Mouse (Mus musculus) forebrain, embryonic 11.5 days (tissue): Measurements from ENCODE around the gene Pcdh15. TPM values are rescaled to one million over a fixed set of nuclear protein-coding genes. Genes with fewer than 3 reads are reported as not detected.

Experiments
- ATAC-seq: fragments of 200-750 bp; cut with Nextera tagmentation; replicated peaks from 2 replicates; pipeline ENCODE4 v1.8.0; 2017; ENCODE audit warnings: moderate TSS enrichment; ENCODE audit not compliant: low FRiP score
- DNase-seq: peaks from one replicate; pipeline ENCODE4 v3.0.0-alpha.2; 2017; ENCODE audit warnings: low spot score
- H3K27ac ChIP-seq: fragments of 300-500 bp; sonication (generic); 2 replicates; pipeline ENCODE4 v1.5.1; 2014; ENCODE audit warnings: low read depth, low read length
- H3K27me3 ChIP-seq: fragments of 300-500 bp; sonication (generic); 2 replicates; pipeline ENCODE4 v1.6.1; 2014; ENCODE audit warnings: mild to moderate bottlenecking, low read length, mixed read lengths; ENCODE audit not compliant: control insufficient read depth, insufficient read depth
- H3K36me3 ChIP-seq: fragments of 300-500 bp; sonication (generic); 2 replicates; pipeline ENCODE4 v1.6.1; 2014; ENCODE audit warnings: mild to moderate bottlenecking, low read length, moderate library complexity, mixed read lengths; ENCODE audit not compliant: control insufficient read depth, insufficient read depth
- H3K4me1 ChIP-seq: fragments of 300-500 bp; sonication (generic); replicated peaks from 2 replicates; pipeline ENCODE4 v1.6.1; 2014; ENCODE audit warnings: low read length, mixed read lengths; ENCODE audit not compliant: control insufficient read depth, insufficient read depth
- H3K4me2 ChIP-seq: fragments of 300-500 bp; sonication (generic); 2 replicates; pipeline ENCODE4 v1.6.1; 2014; ENCODE audit warnings: low read depth, mild to moderate bottlenecking, low read length, moderate library complexity, mixed read lengths; ENCODE audit not compliant: severe bottlenecking
- H3K4me3 ChIP-seq: fragments of 300-500 bp; sonication (generic); 2 replicates; pipeline ENCODE4 v1.5.1; 2014; ENCODE audit warnings: low read depth, low read length
- H3K9ac ChIP-seq: fragments of 300-500 bp; sonication (generic); 2 replicates; pipeline ENCODE4 v1.6.1; 2014; ENCODE audit warnings: low read length
- H3K9me3 ChIP-seq: fragments of 300-500 bp; sonication (generic); 2 replicates; pipeline ENCODE4 v1.6.1; 2016; ENCODE audit warnings: low read length, mixed read lengths; ENCODE audit not compliant: control insufficient read depth
- WGBS: fragments of 180-500 bp; shearing (Covaris S2); extraction: QIAGEN DNeasy Blood & Tissue Kit; methylation state at CpG from one replicate; pipeline ENCODE4 v1.1.7; 2014; 5-methylcytosine and 5-hydroxymethylcytosine counted together
- polyA plus RNA-seq: library from polyadenylated mRNA; unstranded; fragments of >200 nt; fragmentation: Nextera tagmentation; extraction: Ambion mirVana; gene quantifications from 2 replicates; pipeline ENCODE4 v1.2.1, GENCODE M21; 2014

Pcdh15 gene
- polyA plus RNA-seq, 1 experiment from 2014 or later: 1.0 TPM

- Histone ChIP-seq H3K36me3 (no peaks in the 10 kb centered on the region), H3K4me1 (no peaks in the 10 kb centered on the region), H3K4me2 (no peak overlapping the region), H3K9me3 (no peaks in the 10 kb centered on the region), H3K27me3 (no peaks in the 10 kb centered on the region), H3K27ac (no peak overlapping the region), H3K9ac (no peak overlapping the region), H3K4me3 (no peak overlapping the region)
- 77% methylated on average over 5 of the region's 5 CpGs for WGBS
- ATAC-seq (no peak), DNase-seq (no peak)
These were observed 779.0 kb downstream of the Pcdh15 start for GRCm38 (mm10) chr10:73878055-73878728.

GRCm38 (mm10) chr10:73878729-73879067, 779.6 kb downstream of the Pcdh15 start:
- no peak overlapping the region for H3K4me3 ChIP-seq
- DNase-seq: no peak
- no peak overlapping the region for H3K4me2 ChIP-seq
- H3K36me3 ChIP-seq: no peaks in the 10 kb centered on the region
- no peaks in the 10 kb centered on the region for H3K4me1 ChIP-seq
- 82% methylated on average over 4 of the region's 4 CpGs for WGBS
- H3K27ac ChIP-seq: no peak overlapping the region
- H3K27me3 ChIP-seq: no peaks in the 10 kb centered on the region
- no peak for ATAC-seq
- H3K9me3 ChIP-seq: no peaks in the 10 kb centered on the region
- H3K9ac ChIP-seq: no peak overlapping the region

- Histone ChIP-seq H3K9me3 (no peaks in the 10 kb centered on the region), H3K9ac (no peak overlapping the region), H3K36me3 (no peaks in the 10 kb centered on the region), H3K27me3 (no peaks in the 10 kb centered on the region), H3K4me1 (no peaks in the 10 kb centered on the region), H3K27ac (no peak overlapping the region), H3K4me3 (no peak overlapping the region), H3K4me2 (no peak overlapping the region)
- WGBS: 51% methylated on average over 4 of the region's 4 CpGs
- DNase-seq (no peak), ATAC-seq (no peak)
These were observed 788.6 kb downstream of the Pcdh15 start for GRCm38 (mm10) chr10:73887771-73888170.

- H3K36me3 ChIP-seq: no peaks in the 10 kb centered on the region
- H3K4me2 ChIP-seq: no peak overlapping the region
- no peaks in the 10 kb centered on the region for H3K9me3 ChIP-seq
- no peaks in the 10 kb centered on the region for H3K27me3 ChIP-seq
- no peak overlapping the region for H3K27ac ChIP-seq
- H3K9ac ChIP-seq: no peak overlapping the region
- H3K4me3 ChIP-seq: no peak overlapping the region
- H3K4me1 ChIP-seq: no peaks in the 10 kb centered on the region
- ATAC-seq (no peak), DNase-seq (no peak)
- WGBS: 88% methylated on average over 4 of the region's 4 CpGs
These were observed 793.1 kb downstream of the Pcdh15 start for GRCm38 (mm10) chr10:73892251-73892650.

GRCm38 (mm10) chr10:73896086-73896607, 797.0 kb downstream of the Pcdh15 start:
- DNase-seq (no peak), ATAC-seq (no peak; the same call in 1 of the 2 replicates)
- no peak overlapping the region for H3K4me3 ChIP-seq
- no peak overlapping the region for H3K27ac ChIP-seq
- H3K9me3 ChIP-seq: no peaks in the 10 kb centered on the region
- no peaks in the 10 kb centered on the region for H3K36me3 ChIP-seq
- H3K27me3 ChIP-seq: no peaks in the 10 kb centered on the region
- no peak overlapping the region for H3K9ac ChIP-seq
- H3K4me2 ChIP-seq: no peak overlapping the region
- H3K4me1 ChIP-seq: no peaks in the 10 kb centered on the region

DNA sequence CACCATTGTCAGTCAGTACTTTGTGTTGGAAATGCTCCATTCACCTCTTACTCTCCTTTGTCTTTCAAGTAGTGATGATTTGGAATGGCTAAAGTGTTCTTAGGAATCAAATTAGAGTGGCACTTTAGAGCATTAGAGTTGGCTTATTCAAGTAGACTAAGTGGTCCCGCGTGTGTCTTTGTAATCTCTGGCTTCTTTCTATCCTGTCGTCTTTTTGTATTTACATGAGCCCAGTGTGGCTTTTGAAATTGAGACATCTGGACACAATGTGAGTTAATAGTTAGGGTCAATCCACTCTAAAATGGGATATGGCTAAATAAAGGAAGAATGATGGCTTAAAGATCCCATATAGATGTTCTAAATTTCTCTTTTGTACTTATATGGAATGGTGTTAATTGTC, 800.0 kb downstream of the Pcdh15 start:
- no peak overlapping the region for H3K4me2 ChIP-seq
- no peak overlapping the region for H3K4me3 ChIP-seq
- no peak overlapping the region for H3K9ac ChIP-seq
- no peaks in the 10 kb centered on the region for H3K9me3 ChIP-seq
- H3K27ac ChIP-seq: no peak overlapping the region
- no peak for DNase-seq
- ATAC-seq: no peak
- no peaks in the 10 kb centered on the region for H3K27me3 ChIP-seq
- no peaks in the 10 kb centered on the region for H3K36me3 ChIP-seq
- no peaks in the 10 kb centered on the region for H3K4me1 ChIP-seq
- WGBS: 30% methylated on average over 3 of the region's 3 CpGs

GRCm38 (mm10) chr10:73907626-73908025, 808.5 kb downstream of the Pcdh15 start:
- no peak overlapping the region for H3K27ac ChIP-seq
- no peak for DNase-seq
- H3K36me3 ChIP-seq: no peaks in the 10 kb centered on the region
- H3K4me2 ChIP-seq: no peak overlapping the region
- no peaks in the 10 kb centered on the region for H3K4me1 ChIP-seq
- no peak overlapping the region for H3K4me3 ChIP-seq
- H3K27me3 ChIP-seq: no peaks in the 10 kb centered on the region
- ATAC-seq: no peak
- H3K9ac ChIP-seq: no peak overlapping the region
- H3K9me3 ChIP-seq: no peaks in the 10 kb centered on the region
- WGBS: 83% methylated on average over 1 of the region's 1 CpGs

GRCm38 (mm10) chr10:73908568-73908967, 809.4 kb downstream of the Pcdh15 start:
- ATAC-seq: no peak
- WGBS: 73% methylated on average over 1 of the region's 1 CpGs
- H3K4me3 ChIP-seq: no peak overlapping the region

DNA sequence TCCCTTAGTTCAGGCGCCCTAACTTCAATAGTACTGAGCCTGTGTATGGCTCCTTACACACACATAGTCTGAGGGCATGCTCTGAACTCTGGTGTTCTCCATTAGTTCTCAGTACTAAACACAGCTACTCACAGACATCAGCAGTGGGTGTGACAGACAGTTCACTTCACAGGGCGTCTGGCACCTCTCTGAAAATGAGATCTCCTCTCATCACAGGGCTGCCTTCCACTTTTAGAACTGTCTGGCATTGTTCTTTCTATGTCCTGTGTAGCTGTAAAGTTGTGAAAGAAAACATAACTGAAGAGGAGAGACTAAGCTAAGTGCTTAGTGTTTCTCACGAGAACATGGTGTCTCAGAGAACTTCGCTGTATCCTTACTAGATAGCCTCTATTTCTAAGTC, 816.0 kb downstream of the Pcdh15 start:
- Histone ChIP-seq H3K9me3 (no peaks in the 10 kb centered on the region), H3K4me2 (no peak overlapping the region), H3K36me3 (no peaks in the 10 kb centered on the region), H3K27me3 (no peaks in the 10 kb centered on the region), H3K9ac (no peak overlapping the region), H3K27ac (no peak overlapping the region), H3K4me1 (no peaks in the 10 kb centered on the region), H3K4me3 (no peak overlapping the region)
- ATAC-seq (no peak), DNase-seq (no peak)
- 85% methylated on average over 4 of the region's 4 CpGs for WGBS

More at GRCm38 (mm10) chr10:73908568-73908967, 809.4 kb downstream of the Pcdh15 start:
- no peaks in the 10 kb centered on the region for H3K4me1 ChIP-seq
- H3K36me3 ChIP-seq: no peaks in the 10 kb centered on the region
- no peak for DNase-seq
- H3K9ac ChIP-seq: no peak overlapping the region
- no peak overlapping the region for H3K27ac ChIP-seq
- no peaks in the 10 kb centered on the region for H3K27me3 ChIP-seq
- no peaks in the 10 kb centered on the region for H3K9me3 ChIP-seq
- no peak overlapping the region for H3K4me2 ChIP-seq
